ENCODE assay signal across 34 mouse cellular contexts in the genomic region with DNA sequence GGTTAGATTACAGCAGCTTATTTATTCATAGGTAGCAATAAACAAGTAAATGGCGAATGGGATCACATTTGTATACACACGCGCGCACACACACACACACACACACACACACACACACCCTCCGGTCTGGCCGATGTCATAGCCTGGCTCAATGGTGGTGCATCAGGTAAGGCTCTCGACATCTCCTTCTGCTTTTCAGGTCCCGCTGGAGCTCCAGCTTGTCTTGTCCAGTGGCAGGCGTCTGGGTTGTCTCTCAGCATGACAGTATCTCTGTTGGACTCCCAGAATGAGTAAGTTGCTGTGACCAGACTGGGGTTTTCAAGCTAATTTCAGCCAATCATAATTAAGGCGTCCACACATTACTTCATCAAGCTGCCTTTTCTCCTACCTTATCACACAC.
"Had no signal": no experiment of that assay in that cellular context is flagged by ENCODE, and none has a peak within 500 bp of the region (broad histone marks: within the 10 kb centered on the region; RNA-seq: fewer than 3 reads in every experiment).

No protein-coding gene starts in this region.

- H3K9ac ChIP-seq: heart, embryonic 12.5 days; heart, embryonic 13.5 days; heart, embryonic 15.5 days; hindbrain, embryonic 12.5 days; hindbrain, embryonic 13.5 days; hindbrain, embryonic 14.5 days; hindbrain, embryonic 15.5 days; intestine, embryonic 15.5 days; kidney, embryonic 15.5 days had no signal

- H3K27me3 ChIP-seq: heart, embryonic 12.5 days; heart, embryonic 13.5 days; heart, embryonic 15.5 days; hindbrain, embryonic 12.5 days; hindbrain, embryonic 13.5 days; hindbrain, embryonic 15.5 days; intestine, embryonic 15.5 days; kidney, embryonic 15.5 days had no signal

- H3K4me2 ChIP-seq: heart, embryonic 11.5 days; heart, embryonic 12.5 days; heart, embryonic 13.5 days; heart, embryonic 15.5 days; hindbrain, embryonic 12.5 days; hindbrain, embryonic 13.5 days; hindbrain, embryonic 14.5 days; hindbrain, embryonic 15.5 days; intestine, embryonic 15.5 days; kidney, embryonic 15.5 days had no signal

- ATAC-seq: hindbrain, embryonic 16.5 days; hindbrain, postnatal 0 days; inflammation-experienced regulatory T-cells, adult 6 months; intestine, postnatal 0 days had no signal

- H3K36me3 ChIP-seq: heart, embryonic 10.5 days; heart, embryonic 12.5 days; heart, embryonic 13.5 days; heart, embryonic 15.5 days; hindbrain, embryonic 10.5 days; hindbrain, embryonic 12.5 days; hindbrain, embryonic 13.5 days; hindbrain, embryonic 15.5 days; intestine, embryonic 15.5 days; kidney, embryonic 15.5 days had no signal

- H3K4me1 ChIP-seq: heart, embryonic 12.5 days; heart, embryonic 13.5 days; heart, embryonic 15.5 days; intestine, embryonic 15.5 days; kidney, embryonic 15.5 days had no signal

- H3K27ac ChIP-seq: heart, embryonic 10.5 days; heart, embryonic 13.5 days; heart, embryonic 15.5 days; hindbrain, embryonic 10.5 days; hindbrain, embryonic 12.5 days; hindbrain, embryonic 13.5 days; hindbrain, embryonic 14.5 days; hindbrain, postnatal 0 days; intestine, embryonic 15.5 days; kidney, embryonic 15.5 days; kidney, postnatal 0 days; layer of hippocampus, adult 2 months had no signal

- H3K9me3 ChIP-seq: heart, embryonic 10.5 days; heart, embryonic 12.5 days; heart, embryonic 13.5 days; heart, embryonic 15.5 days; hindbrain, embryonic 10.5 days; hindbrain, embryonic 12.5 days; hindbrain, embryonic 13.5 days; hindbrain, embryonic 15.5 days; intestine, embryonic 15.5 days; kidney, embryonic 15.5 days had no signal

- H3K4me3 ChIP-seq: heart, embryonic 10.5 days; heart, embryonic 12.5 days; heart, embryonic 13.5 days; heart, embryonic 15.5 days; hindbrain, embryonic 10.5 days; hindbrain, embryonic 12.5 days; hindbrain, embryonic 13.5 days; hindbrain, embryonic 15.5 days; intestine, embryonic 15.5 days; kidney, embryonic 15.5 days; layer of hippocampus, adult 2 months had no signal

- DNase-seq: heart, postnatal 10 days; heart, postnatal 14 days; heart, postnatal 36 days; heart, postnatal 4 days; kidney, adult 11 months; kidney, adult 18-20 months; kidney, adult 2 months; kidney, adult 8-10 months; kidney, adult 9 months; kidney, postnatal 10 days; kidney, postnatal 14 days; kidney, postnatal 25 days; kidney, postnatal 36 days; kidney, postnatal 4 days; layer of hippocampus, adult 9-11 months; layer of hippocampus, postnatal 36 days had no signal
